In the genomic region with DNA sequence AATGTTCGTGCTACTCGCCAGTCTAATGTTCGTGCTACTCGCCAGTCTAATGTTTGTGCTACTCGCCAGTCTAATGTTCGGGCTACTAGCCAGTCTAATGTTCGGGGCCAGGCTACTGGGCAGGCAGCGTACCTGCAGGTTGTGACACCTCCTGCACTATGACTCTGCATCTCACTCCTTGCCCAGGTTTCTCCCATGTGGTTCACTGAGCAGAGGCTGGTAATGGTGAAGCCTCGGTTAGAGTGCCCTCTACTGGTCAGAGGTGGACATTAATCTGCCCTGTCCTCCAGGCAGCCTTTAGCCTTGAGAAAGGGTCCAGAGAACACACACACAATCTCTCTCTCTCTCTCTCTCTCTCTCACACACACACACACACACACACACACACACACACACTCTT, we compare ENCODE assay signal across 9 mouse cellular contexts. TPM values are rescaled to one million over a fixed set of nuclear protein-coding genes. Genes with fewer than 3 reads are reported as not detected.
DNase-seq lines count a peak whose midpoint lies in the region; ATAC-seq and TF ChIP-seq lines count a peak whose summit lies in the region.
"Had no signal": no experiment of that assay in that cellular context is flagged by ENCODE, and none has a peak within 500 bp of the region (broad histone marks: within the 10 kb centered on the region; RNA-seq: fewer than 3 reads in every experiment).

No protein-coding gene starts in this region.

- TF ChIP-seq CTCF in E14TG2a.4 (conservative IDR thresholded peaks at IDR 0.05; ENCODE audit: low read length), result peak; percentile 76
- TF ChIP-seq CTCF in liver, adult 2 months (IDR thresholded peaks at IDR 0.05; ENCODE audit: low read depth, low read length), result peak; percentile 77

- peaks cover 21% of the 10 kb centered on the region for H3K27me3 ChIP-seq in E14TG2a.4 (ENCODE audit: insufficient read depth, low read length)
- H3K27me3 ChIP-seq in embryonic facial prominence, embryonic 15.5 days, result no peaks in the 10 kb centered on the region
- no peaks in the 10 kb centered on the region for H3K27me3 ChIP-seq in kidney, embryonic 16.5 days (ENCODE audit: insufficient read depth, low read length)
- no peaks in the 10 kb centered on the region for H3K27me3 ChIP-seq in liver, adult 2 months (ENCODE audit: control insufficient read depth, insufficient read depth, low read length)
- no peaks in the 10 kb centered on the region for H3K27me3 ChIP-seq in neural tube, embryonic 12.5 days (replicated peaks)
- H3K27me3 ChIP-seq: heart, embryonic 15.5 days had no signal

- H3K79me2 ChIP-seq in liver, adult 2 months (ENCODE audit: control insufficient read depth, insufficient read depth, low read length), result no peaks in the 10 kb centered on the region

- H3K4me2 ChIP-seq in embryonic facial prominence, embryonic 15.5 days (replicated peaks), result no peak overlapping the region
- H3K4me2 ChIP-seq in kidney, embryonic 16.5 days (replicated peaks; ENCODE audit: low read depth, low read length), result no peak overlapping the region
- H3K4me2 ChIP-seq in neural tube, embryonic 12.5 days (replicated peaks), result no peak overlapping the region
- H3K4me2 ChIP-seq: heart, embryonic 15.5 days had no signal

- H3K9me3 ChIP-seq in E14TG2a.4 (ENCODE audit: low read length), result peaks cover 7% of the 10 kb centered on the region; the same call in 1 of the 2 replicates
- H3K9me3 ChIP-seq in embryonic facial prominence, embryonic 15.5 days (replicated peaks), result no peaks in the 10 kb centered on the region
- no peaks in the 10 kb centered on the region for H3K9me3 ChIP-seq in kidney, embryonic 16.5 days (ENCODE audit: low read length)
- H3K9me3 ChIP-seq in neural tube, embryonic 12.5 days, result no peaks in the 10 kb centered on the region
- H3K9me3 ChIP-seq: heart, embryonic 15.5 days had no signal

- WGBS in embryonic facial prominence, embryonic 15.5 days, result 54% methylated on average over 9 of the region's 9 CpGs
- 54% methylated on average over 9 of the region's 9 CpGs for WGBS in kidney, embryonic 16.5 days
- 56% methylated on average over 9 of the region's 9 CpGs for WGBS in liver, adult 2 months
- WGBS in neural tube, embryonic 12.5 days, result 58% methylated on average over 9 of the region's 9 CpGs

- TF ChIP-seq POLR2A in liver, adult 2 months (IDR thresholded peaks at IDR 0.05; ENCODE audit: extremely low read depth, insufficient read depth, low read length), result no peak

- peak; percentile 87 for DNase-seq in brain, adult 2 months (ENCODE audit: low read depth, low spot score)
- DNase-seq in heart, adult 9 months (ENCODE audit: low spot score in 2 of 2), result peak; percentile 13 to 40
- peak; percentile 64 for DNase-seq in liver, adult 2 months (ENCODE audit: extremely low read depth, low read depth, low spot score)
- DNase-seq in testis, postnatal 14 days (ENCODE audit: low spot score), result peak; percentile 49

- no peaks in the 10 kb centered on the region for H3K36me3 ChIP-seq in E14TG2a.4 (ENCODE audit: insufficient read depth, low read length)
- 0 out of 2 replicates have a peak, but pooled peaks cover 12% of the 10 kb centered on the region for H3K36me3 ChIP-seq in embryonic facial prominence, embryonic 15.5 days
- no peaks in the 10 kb centered on the region for H3K36me3 ChIP-seq in kidney, embryonic 16.5 days (ENCODE audit: insufficient read depth, low read length)
- H3K36me3 ChIP-seq in liver, adult 2 months (ENCODE audit: control insufficient read depth, insufficient read depth, low read length), result no peaks in the 10 kb centered on the region
- peaks cover 10% of the 10 kb centered on the region for H3K36me3 ChIP-seq in neural tube, embryonic 12.5 days
- H3K36me3 ChIP-seq: heart, embryonic 15.5 days had no signal

- H3K4me1 ChIP-seq in E14TG2a.4 (replicated peaks; ENCODE audit: low read depth, low read length), result no peaks in the 10 kb centered on the region
- no peaks in the 10 kb centered on the region for H3K4me1 ChIP-seq in embryonic facial prominence, embryonic 15.5 days
- H3K4me1 ChIP-seq in kidney, embryonic 16.5 days (ENCODE audit: insufficient read depth, low read length), result no peaks in the 10 kb centered on the region
- no peaks in the 10 kb centered on the region for H3K4me1 ChIP-seq in liver, adult 2 months (ENCODE audit: control insufficient read depth, insufficient read depth, low read length)
- H3K4me1 ChIP-seq in neural tube, embryonic 12.5 days, result no peaks in the 10 kb centered on the region
- H3K4me1 ChIP-seq: heart, embryonic 15.5 days had no signal

- peak; percentile 66; the same call in 1 of the 2 replicates for ATAC-seq in embryonic facial prominence, embryonic 15.5 days (ENCODE audit: insufficient number of reproducible peaks, low FRiP score, low TSS enrichment, low read depth)
- ATAC-seq in kidney, embryonic 16.5 days (ENCODE audit: low FRiP score, low TSS enrichment), result peak; percentile 85; the same call in 1 of the 2 replicates
- ATAC-seq in neural tube, embryonic 12.5 days (ENCODE audit: low FRiP score, low read depth), result peak; percentile 74; the same call in 1 of the 2 replicates

- H3K4me3 ChIP-seq in E14TG2a.4 (replicated peaks; ENCODE audit: low read length), result no peak overlapping the region
- no peak overlapping the region for H3K4me3 ChIP-seq in embryonic facial prominence, embryonic 15.5 days (replicated peaks)
- H3K4me3 ChIP-seq in kidney, embryonic 16.5 days (ENCODE audit: low read length), result no peak overlapping the region
- no peak overlapping the region for H3K4me3 ChIP-seq in liver, adult 2 months (ENCODE audit: insufficient read depth, low read depth, low read length)
- H3K4me3 ChIP-seq in neural tube, embryonic 12.5 days, result no peak overlapping the region
- H3K4me3 ChIP-seq: heart, embryonic 15.5 days had no signal

- no peak overlapping the region for H3K9ac ChIP-seq in embryonic facial prominence, embryonic 15.5 days
- H3K9ac ChIP-seq in kidney, embryonic 16.5 days (replicated peaks; ENCODE audit: low read length), result no peak overlapping the region
- H3K9ac ChIP-seq in liver, adult 2 months (ENCODE audit: low read depth, low read length), result no peak overlapping the region
- H3K9ac ChIP-seq in neural tube, embryonic 12.5 days, result no peak overlapping the region
- H3K9ac ChIP-seq: heart, embryonic 15.5 days had no signal

- H3K27ac ChIP-seq in embryonic facial prominence, embryonic 15.5 days (replicated peaks), result no peak overlapping the region
- H3K27ac ChIP-seq in kidney, embryonic 16.5 days (ENCODE audit: low read length), result no peak overlapping the region
- no peak overlapping the region for H3K27ac ChIP-seq in liver, adult 2 months (replicated peaks; ENCODE audit: insufficient read depth, low read depth, low read length)
- no peak overlapping the region for H3K27ac ChIP-seq in neural tube, embryonic 12.5 days
- H3K27ac ChIP-seq: heart, embryonic 15.5 days had no signal

RNA-seq across cellular contexts. Expression of a gene that starts 58.3 kb away (rescaled TPM):
- 29.6 and 37.8 TPM in 2 replicates for polyA plus RNA-seq in embryonic facial prominence, embryonic 15.5 days (2015; fragmentation: Nextera tagmentation; extraction: Ambion mirVana)
- polyA plus RNA-seq in kidney, embryonic 16.5 days (2015; fragmentation: Nextera tagmentation; extraction: Ambion mirVana), result 7.8 and 7.9 TPM in 2 replicates
- total RNA-seq in liver, adult 2 months (2014; rRNA removed), result under 0.01 TPM in 1 of 2 replicates, not detected in the other
- not detected in 2 replicates for polyA plus RNA-seq in liver, adult 2 months (2012; rRNA removed)
- 19.5 and 22.1 TPM in 2 replicates for polyA plus RNA-seq in neural tube, embryonic 12.5 days (2016; fragmentation: Nextera tagmentation; extraction: Ambion mirVana)

Comparison
In these comparisons a context has a peak if more than half of its experiments do, and no peak if none do; other contexts are left out.
1. DNase-seq: peak in every context shown above with its lines; median percentile 87 in brain, adult 2 months; 64 in liver, adult 2 months; 49 in testis, postnatal 14 days; 26 in heart, adult 9 months.